Mouse (Mus musculus) hindbrain, embryonic 14.5 days (tissue): Measurements from ENCODE around the gene Gclm. TPM values are rescaled to one million over a fixed set of nuclear protein-coding genes. Genes with fewer than 3 reads are reported as not detected.
"Not testable (repeated sequence)": the region's sequence is repeated elsewhere in the genome, so short reads cannot be mapped to it uniquely, and the experiment has no call there.

Experiments
- ATAC-seq: fragments of 200-750 bp; cut with Nextera tagmentation; 2 replicates; pipeline ENCODE4 v1.8.0; 2017; ENCODE audit warnings: moderate number of reproducible peaks, mild to moderate bottlenecking, moderate TSS enrichment, moderate library complexity; ENCODE audit not compliant: low FRiP score
- DNase-seq: peaks from one replicate; pipeline ENCODE4 v3.0.0-alpha.2; 2015; ENCODE audit warnings: low spot score
- H3K27ac ChIP-seq: fragments of 300-500 bp; sonication (generic); 2 replicates; pipeline ENCODE4 v1.5.1; 2014; ENCODE audit warnings: mild to moderate bottlenecking, moderate library complexity
- H3K27me3 ChIP-seq: fragments of 300-500 bp; sonication (generic); 2 replicates; pipeline ENCODE4 v1.6.1; 2014; ENCODE audit warnings: mild to moderate bottlenecking, low read length, mixed read lengths; ENCODE audit not compliant: control insufficient read depth, insufficient read depth
- H3K36me3 ChIP-seq: fragments of 300-500 bp; sonication (generic); replicated peaks from 2 replicates; pipeline ENCODE4 v1.6.1; 2014; ENCODE audit not compliant: control insufficient read depth, insufficient read depth
- H3K4me1 ChIP-seq: fragments of 300-500 bp; sonication (generic); replicated peaks from 2 replicates; pipeline ENCODE4 v1.6.1; 2014; ENCODE audit warnings: antibody characterized with exemption, low read length, mixed read lengths; ENCODE audit not compliant: control insufficient read depth, insufficient read depth
- H3K4me2 ChIP-seq: fragments of 300-500 bp; sonication (generic); replicated peaks from 2 replicates; pipeline ENCODE4 v1.6.1; 2014; ENCODE audit warnings: mild to moderate bottlenecking, moderate library complexity
- H3K4me3 ChIP-seq: fragments of 300-500 bp; sonication (generic); replicated peaks from 2 replicates; pipeline ENCODE4 v1.5.1; 2014; ENCODE audit warnings: mild to moderate bottlenecking, low read length
- H3K9ac ChIP-seq: fragments of 300-500 bp; sonication (generic); 2 replicates; pipeline ENCODE4 v1.6.1; 2014
- H3K9me3 ChIP-seq: fragments of 300-500 bp; sonication (generic); 2 replicates; pipeline ENCODE4 v1.6.1; 2016; ENCODE audit warnings: low read length; ENCODE audit not compliant: control insufficient read depth
- WGBS: fragments of 180-500 bp; shearing (Covaris S2); extraction: QIAGEN DNeasy Blood & Tissue Kit; methylation state at CpG from one replicate; pipeline ENCODE4 v1.1.7; 2014; 5-methylcytosine and 5-hydroxymethylcytosine counted together
- polyA plus RNA-seq: library from polyadenylated mRNA; unstranded; fragments of >200 nt; fragmentation: Nextera tagmentation; extraction: Ambion mirVana; gene quantifications from 2 replicates; pipeline ENCODE4 v1.2.1, GENCODE M21; 2014

Gclm gene
- polyA plus RNA-seq, 1 experiment from 2014 or later, result 56.6 TPM

DNA sequence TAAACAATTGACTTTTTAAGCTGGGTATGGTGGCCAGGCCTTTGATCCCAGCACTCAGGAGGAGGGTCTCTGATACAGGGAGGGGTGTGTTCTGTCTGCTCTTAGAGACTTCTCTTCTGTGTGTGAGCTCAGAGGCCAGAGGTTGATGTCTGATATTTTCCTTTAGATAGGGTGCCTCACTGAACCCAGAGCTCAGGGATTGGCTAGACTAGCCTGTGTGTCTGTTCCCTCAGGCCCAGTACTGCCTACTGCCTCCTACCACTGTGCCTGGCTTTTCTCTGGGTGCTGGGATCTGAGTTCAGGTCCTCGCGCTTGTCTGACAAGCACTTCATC is 2.4 kb downstream of the Gclm start:
- ATAC-seq (no peak), DNase-seq (no peak)
- H3K36me3 ChIP-seq, result no peaks in the 10 kb centered on the region
- no peak overlapping the region for H3K27ac ChIP-seq
- H3K4me1 ChIP-seq, result peaks cover 16% of the 10 kb centered on the region
- H3K9ac ChIP-seq, result no peak overlapping the region
- whole genome bisulfite sequencing, result 95% methylated on average over 2 of the region's 2 CpGs
- peak overlapping the region; percentile 98; the same call in 1 of the 2 replicates for H3K4me3 ChIP-seq
- peak overlapping the region; percentile 68 for H3K4me2 ChIP-seq
- H3K27me3 ChIP-seq, result no peaks in the 10 kb centered on the region
- H3K9me3 ChIP-seq, result no peaks in the 10 kb centered on the region

DNA sequence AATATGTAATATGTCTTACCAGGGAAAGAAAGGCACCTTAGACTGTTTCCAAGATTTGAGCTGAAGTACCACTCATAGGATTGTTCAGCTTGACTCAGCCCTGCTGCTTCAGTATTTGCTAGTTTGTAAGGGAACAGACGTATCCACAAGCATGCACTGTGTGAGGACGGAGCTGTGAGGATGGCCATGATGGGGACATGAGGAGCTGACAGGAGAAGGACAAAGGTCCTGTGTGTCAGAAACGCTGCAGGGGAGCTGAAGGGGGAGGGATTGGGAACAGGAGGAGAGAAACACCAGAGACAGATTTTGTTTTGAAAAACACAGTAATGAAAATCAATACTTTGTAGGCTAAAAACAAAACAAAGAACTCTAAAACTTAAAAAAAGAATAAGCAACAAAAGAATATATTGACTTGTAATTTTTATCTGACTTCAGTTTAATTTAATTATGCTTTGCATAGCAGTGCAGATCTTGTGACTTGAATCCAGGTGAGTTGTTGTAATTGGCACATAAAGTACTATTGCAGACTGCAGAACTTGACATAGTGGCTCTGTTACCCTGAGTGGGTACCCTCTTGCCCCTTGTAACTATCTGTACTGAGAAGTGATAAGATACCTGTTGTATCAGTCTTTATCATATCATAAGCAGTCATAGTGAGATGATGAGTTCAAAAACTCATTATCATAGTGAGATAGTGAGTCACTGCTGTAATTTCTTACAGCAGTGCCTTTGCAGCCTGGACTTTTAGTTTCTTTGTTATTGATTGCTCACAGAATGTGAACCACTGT is 7.3 kb downstream of the Gclm start:
- WGBS, result 31% methylated on average over 3 of the region's 3 CpGs
- Histone ChIP-seq H3K9me3 (no peaks in the 10 kb centered on the region), H3K4me2 (no peak overlapping the region), H3K4me3 (no peak overlapping the region), H3K9ac (no peak overlapping the region), H3K27me3 (no peaks in the 10 kb centered on the region), H3K27ac (no peak overlapping the region), H3K4me1 (peaks cover 3% of the 10 kb centered on the region; the same call in 1 of the 2 replicates), H3K36me3 (peaks cover 3% of the 10 kb centered on the region)
- ATAC-seq (no peak), DNase-seq (no peak)

DNA sequence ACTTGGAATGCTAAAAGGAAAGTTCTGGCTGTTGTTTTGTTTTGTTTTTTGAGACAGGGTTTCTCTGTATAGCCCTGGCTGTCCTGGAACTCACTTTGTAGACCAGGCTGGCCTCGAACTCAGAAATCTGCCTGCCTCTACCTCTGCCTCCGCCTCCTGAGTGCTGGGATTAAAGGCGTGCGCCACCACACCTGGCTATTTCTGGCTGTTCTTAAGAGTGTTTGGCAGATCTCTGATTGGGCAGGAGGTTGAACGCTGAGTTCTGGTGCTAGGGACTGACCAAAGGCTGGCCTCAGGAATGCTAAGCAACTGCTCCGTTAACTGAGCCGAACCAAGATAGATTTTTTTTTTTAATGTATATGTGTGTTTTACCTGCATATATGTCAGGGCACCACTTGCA is 8.7 kb downstream of the Gclm start:
- not testable (repeated sequence) for H3K9me3 ChIP-seq, H3K4me2 ChIP-seq, H3K27ac ChIP-seq, H3K4me1 ChIP-seq, H3K4me3 ChIP-seq, H3K27me3 ChIP-seq, H3K9ac ChIP-seq, DNase-seq, ATAC-seq
- H3K36me3 ChIP-seq, result peaks cover 12% of the 10 kb centered on the region
- 89% methylated on average over 7 of the region's 7 CpGs for WGBS

DNA sequence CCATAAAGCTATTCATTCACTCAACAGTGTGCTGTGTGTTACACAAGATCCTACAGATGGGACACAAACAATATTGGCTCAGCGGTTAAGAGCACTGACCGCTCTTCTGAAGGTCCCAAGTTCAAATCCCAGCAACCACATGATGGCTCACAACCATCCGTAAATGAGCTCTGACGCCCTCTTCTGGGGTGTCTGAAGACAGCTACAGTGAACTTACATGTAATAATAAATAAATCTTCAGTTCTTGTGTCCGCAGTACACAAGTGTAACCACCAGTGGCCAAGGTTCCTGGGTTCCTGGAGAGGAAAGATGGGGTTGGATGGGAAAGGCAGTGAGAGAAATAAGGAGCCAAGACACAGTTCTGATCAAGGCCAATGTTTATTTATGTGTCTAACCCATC is 24.6 kb downstream of the Gclm start:
- Histone ChIP-seq H3K4me3 (no peak overlapping the region), H3K4me1 (peaks cover 3% of the 10 kb centered on the region; the same call in 1 of the 2 replicates), H3K9me3 (no peaks in the 10 kb centered on the region), H3K27me3 (no peaks in the 10 kb centered on the region), H3K27ac (no peak overlapping the region), H3K36me3 (peaks cover 24% of the 10 kb centered on the region), H3K4me2 (no peak overlapping the region), H3K9ac (no peak overlapping the region)
- WGBS, result 73% methylated on average over 5 of the region's 5 CpGs
- no peak for DNase-seq
- ATAC-seq, result no peak

DNA sequence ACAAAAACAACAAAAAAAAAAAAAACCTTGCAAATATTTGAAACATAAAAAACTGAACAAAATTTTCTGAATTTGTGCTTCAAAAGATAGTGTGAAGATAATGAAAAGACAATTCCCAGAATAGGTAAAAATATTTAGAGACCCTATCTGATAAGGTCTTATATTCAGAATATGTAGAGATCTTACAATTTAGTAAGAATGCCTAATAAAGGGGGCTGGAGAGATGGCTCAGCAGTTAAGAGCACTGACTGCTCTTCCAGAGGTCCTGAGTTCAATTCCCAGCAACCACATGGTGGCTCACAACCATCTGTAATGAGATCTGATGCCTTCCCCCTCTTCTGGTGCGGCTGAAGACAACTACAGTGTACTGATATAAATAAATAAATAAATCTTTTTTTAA is 27.2 kb downstream of the Gclm start:
- H3K4me1 ChIP-seq, result peaks cover 21% of the 10 kb centered on the region
- not testable (repeated sequence) for H3K4me3 ChIP-seq, H3K27me3 ChIP-seq, H3K27ac ChIP-seq, ATAC-seq, DNase-seq, H3K9ac ChIP-seq, H3K9me3 ChIP-seq, H3K4me2 ChIP-seq
- WGBS, result 93% methylated on average over 1 of the region's 1 CpGs
- H3K36me3 ChIP-seq, result peaks cover 28% of the 10 kb centered on the region

DNA sequence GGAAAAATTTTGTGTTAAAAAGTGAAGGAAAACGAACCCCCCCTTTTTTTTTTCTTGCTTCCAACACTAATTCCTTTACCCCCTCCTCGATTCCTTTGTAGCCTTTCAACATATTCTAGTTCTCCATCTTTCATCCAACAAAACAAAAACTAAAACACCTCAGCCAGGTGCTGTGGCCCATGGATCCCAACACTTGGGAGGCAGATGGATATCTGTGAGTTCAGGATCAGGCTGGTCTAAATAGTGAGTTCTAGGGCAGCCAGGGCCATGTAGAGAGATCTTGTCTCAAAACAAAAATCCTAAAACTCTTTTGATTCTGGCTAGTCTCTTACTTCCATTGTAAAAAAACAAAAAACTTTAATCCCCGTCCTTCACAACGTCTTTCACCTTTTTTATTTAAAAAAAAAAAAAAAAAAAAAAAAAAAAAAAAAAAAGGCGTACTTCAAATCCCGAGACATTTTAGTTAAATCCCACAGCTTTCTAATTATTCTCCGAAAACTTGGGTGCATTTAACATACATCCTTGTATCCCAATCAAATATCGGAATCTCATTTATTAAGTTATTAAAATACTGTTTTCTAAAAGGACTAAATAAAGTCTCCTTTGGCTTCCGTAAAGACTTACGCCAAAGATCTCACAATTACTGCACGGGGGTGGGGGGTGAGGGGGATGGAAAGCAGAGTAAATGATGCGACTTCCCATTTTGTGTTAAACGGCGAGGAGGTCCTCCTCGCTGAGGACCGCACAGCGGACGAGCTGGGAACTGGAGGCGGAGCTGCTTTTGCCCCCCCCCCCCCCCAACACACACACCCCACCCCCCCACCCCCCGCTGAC is 28.3 kb downstream of the Gclm start:
- H3K4me2 ChIP-seq, result peak overlapping the region; percentile 50
- peak overlapping the region; percentile 47; the same call in 1 of the 2 replicates for H3K9ac ChIP-seq
- no peaks in the 10 kb centered on the region for H3K27me3 ChIP-seq
- H3K36me3 ChIP-seq, result peaks cover 30% of the 10 kb centered on the region
- no peak for ATAC-seq
- DNase-seq, result no peak
- peaks cover 25% of the 10 kb centered on the region for H3K4me1 ChIP-seq
- H3K9me3 ChIP-seq, result no peaks in the 10 kb centered on the region
- peak overlapping the region; percentile 87 for H3K4me3 ChIP-seq
- peak overlapping the region; percentile 70 for H3K27ac ChIP-seq
- 10% methylated on average over 18 of the region's 20 CpGs for WGBS

DNA sequence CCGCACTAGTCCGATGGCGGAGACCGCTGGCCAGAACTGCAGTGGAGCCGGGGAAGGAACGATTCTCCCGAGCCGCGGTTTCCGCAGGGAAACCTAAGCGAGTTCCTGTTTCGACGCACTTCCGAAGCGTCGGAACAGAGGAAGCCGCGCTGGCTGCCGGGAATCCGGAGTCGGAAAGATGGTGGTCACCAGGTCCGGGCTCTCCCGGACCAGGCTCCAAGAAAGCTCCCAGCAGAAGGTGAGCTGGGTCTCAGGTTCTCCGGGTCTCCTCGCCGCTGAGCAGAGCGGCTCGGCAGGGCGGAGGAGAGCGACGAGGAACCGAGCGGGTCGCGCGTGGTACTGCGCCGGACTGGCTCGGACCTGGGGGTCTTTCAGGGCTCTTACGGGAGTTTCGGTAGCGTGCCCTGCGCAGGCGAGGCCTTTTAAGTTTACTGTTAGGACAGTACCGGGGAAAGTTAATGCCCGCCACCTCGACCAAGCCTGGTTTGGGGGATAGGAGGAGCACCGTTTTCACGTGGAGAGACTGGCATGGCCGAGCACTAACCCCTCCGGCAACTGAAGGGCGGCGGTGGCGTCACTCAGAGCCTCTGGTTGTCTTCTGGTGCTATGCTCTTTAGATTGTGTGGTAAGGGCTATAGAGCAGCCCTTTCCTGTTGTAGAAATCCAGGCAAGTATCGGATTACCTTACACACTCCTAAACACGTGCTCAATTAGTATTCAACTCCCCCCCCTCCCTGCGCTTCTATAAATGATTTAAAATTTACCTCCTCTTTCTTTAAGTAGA is 29.1 kb downstream of the Gclm start, which contains the start of gene Dnttip2:
Dnttip2 (plus strand) TSS at position 148 of the 784 bp plus-strand sequence.
- peak; percentile 97 for ATAC-seq
- Histone ChIP-seq H3K27ac (peak within 1 kb of the TSS; percentile 70), H3K4me2 (peak within 1 kb of the TSS; percentile 59), H3K36me3 (peaks cover 38% of the 10 kb centered on the region), H3K4me3 (peak within 1 kb of the TSS; percentile 87), H3K4me1 (peaks cover 25% of the 10 kb centered on the region), H3K9me3 (no peaks in the 10 kb centered on the region), H3K9ac (peak within 1 kb of the TSS; percentile 86), H3K27me3 (no peaks in the 10 kb centered on the region)
- WGBS, result under 1% methylated on average over 56 of the region's 57 CpGs
- DNase-seq, result peak; percentile 97

DNA sequence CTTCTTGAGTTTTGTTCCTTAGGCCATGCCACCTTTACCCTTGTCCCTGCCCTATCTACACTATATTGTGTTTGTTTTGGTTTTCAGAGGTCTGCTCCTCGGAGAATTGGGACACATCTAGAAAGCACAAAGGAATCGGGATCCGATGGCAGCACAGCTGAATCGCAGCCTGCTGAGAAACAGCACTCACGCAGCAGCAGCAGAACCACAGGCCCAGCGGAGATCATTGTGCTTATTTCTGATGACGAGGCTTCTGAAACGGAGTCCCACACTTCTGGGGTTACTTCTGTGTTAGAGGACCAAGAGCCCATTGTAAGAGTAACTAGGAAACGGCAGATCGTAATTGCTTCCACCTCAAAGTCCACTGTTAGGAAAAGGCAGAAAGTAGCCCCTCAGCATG is 29.8 kb downstream of the Gclm start:
- ATAC-seq (no peak), DNase-seq (no peak)
- peak overlapping the region; percentile 86 for H3K9ac ChIP-seq
- no peaks in the 10 kb centered on the region for H3K27me3 ChIP-seq
- WGBS, result 80% methylated on average over 10 of the region's 10 CpGs
- H3K4me3 ChIP-seq, result peak overlapping the region; percentile 87
- H3K4me1 ChIP-seq, result peaks cover 25% of the 10 kb centered on the region
- H3K27ac ChIP-seq, result no peak overlapping the region
- peak overlapping the region; percentile 59 for H3K4me2 ChIP-seq
- peaks cover 45% of the 10 kb centered on the region for H3K36me3 ChIP-seq
- no peaks in the 10 kb centered on the region for H3K9me3 ChIP-seq

DNA sequence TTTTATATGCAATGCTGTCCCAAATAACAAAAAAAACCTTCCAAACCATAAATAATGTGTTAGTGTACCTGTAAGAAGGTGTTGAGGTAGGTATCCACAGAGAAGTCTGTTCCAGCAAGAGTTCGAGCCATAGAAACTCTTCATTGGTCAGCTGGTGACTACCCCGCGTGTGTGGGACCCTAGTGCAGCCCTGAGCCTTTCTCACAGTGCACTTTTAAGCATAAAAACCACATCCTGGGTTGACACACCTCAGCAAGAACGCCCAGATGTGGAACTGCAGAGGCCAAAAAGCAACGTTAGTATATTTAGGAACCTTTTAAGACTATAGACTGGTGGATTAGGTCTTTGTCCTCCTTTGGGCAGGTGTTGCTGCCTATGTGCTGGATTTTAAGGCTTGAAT is 41.8 kb downstream of the Gclm start:
- 77% methylated on average over 5 of the region's 5 CpGs for WGBS
- H3K9ac ChIP-seq, result no peak overlapping the region
- peaks cover 17% of the 10 kb centered on the region for H3K4me1 ChIP-seq
- ATAC-seq (no peak), DNase-seq (no peak)
- H3K27ac ChIP-seq, result no peak overlapping the region
- H3K4me2 ChIP-seq, result no peak overlapping the region
- H3K27me3 ChIP-seq, result no peaks in the 10 kb centered on the region
- no peaks in the 10 kb centered on the region for H3K9me3 ChIP-seq
- H3K36me3 ChIP-seq, result peaks cover 38% of the 10 kb centered on the region
- H3K4me3 ChIP-seq, result no peak overlapping the region
